ENCODE assay signal across 23 mouse cellular contexts in the genomic region with DNA sequence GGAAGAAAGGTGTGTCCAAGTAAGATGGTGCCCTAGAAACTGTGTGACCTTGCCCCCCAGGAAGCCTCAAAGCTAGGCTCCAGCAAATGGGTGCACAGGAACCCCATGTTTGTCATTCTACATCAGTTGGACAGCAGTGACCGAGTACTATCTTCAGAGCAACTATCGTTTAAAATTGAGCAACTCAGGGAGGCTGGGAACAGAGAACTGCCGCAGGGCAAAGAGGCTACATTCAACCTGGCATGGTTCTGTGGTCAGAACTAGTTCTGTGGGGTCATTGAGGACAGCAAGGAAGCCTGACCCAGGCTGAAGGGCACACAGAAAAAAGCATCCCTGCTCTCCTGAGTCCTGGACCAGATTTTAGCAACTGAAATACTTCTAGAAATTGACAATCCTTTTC.
"Had no signal": no experiment of that assay in that cellular context is flagged by ENCODE, and none has a peak within 500 bp of the region (broad histone marks: within the 10 kb centered on the region; RNA-seq: fewer than 3 reads in every experiment).

No protein-coding gene starts in this region.

- DNase-seq: liver, postnatal 0 days; lung, adult 2 months; lung, postnatal 14 days; lung, postnatal 36 days; midbrain, embryonic 14.5 days; retina, postnatal 1 day; right cerebral cortex, adult 18-20 months; right cerebral cortex, postnatal 25 days; right cerebral cortex, postnatal 4 days; spleen, adult 18-20 months; thymus, adult 18-20 months; thymus, postnatal 25 days; thymus, postnatal 4 days had no signal

- H3K4me2 ChIP-seq: liver, embryonic 15.5 days; lung, embryonic 15.5 days; midbrain, embryonic 12.5 days; neural tube, embryonic 13.5 days; neural tube, embryonic 15.5 days had no signal

- H3K4me1 ChIP-seq: lung, embryonic 15.5 days; neural tube, embryonic 13.5 days; neural tube, embryonic 15.5 days had no signal

- H3K27ac ChIP-seq: liver, embryonic 15.5 days; lung, embryonic 15.5 days; macrophage; midbrain, embryonic 10.5 days; midbrain, embryonic 12.5 days; neural tube, embryonic 13.5 days; neural tube, embryonic 15.5 days had no signal

- H3K4me3 ChIP-seq: liver, embryonic 15.5 days; lung, embryonic 15.5 days; midbrain, embryonic 10.5 days; midbrain, embryonic 12.5 days; myocyte; neural tube, embryonic 13.5 days; neural tube, embryonic 15.5 days had no signal

- H3K36me3 ChIP-seq: liver, embryonic 15.5 days; neural tube, embryonic 15.5 days had no signal

- H3K9ac ChIP-seq: liver, embryonic 15.5 days; liver, postnatal 0 days; lung, embryonic 15.5 days; midbrain, embryonic 12.5 days; neural tube, embryonic 13.5 days; neural tube, embryonic 15.5 days had no signal

- H3K9me3 ChIP-seq: liver, embryonic 15.5 days; lung, embryonic 15.5 days; midbrain, embryonic 10.5 days; midbrain, embryonic 12.5 days; neural tube, embryonic 13.5 days; neural tube, embryonic 15.5 days had no signal

- ATAC-seq: liver, postnatal 0 days; lung, postnatal 0 days; midbrain, embryonic 16.5 days had no signal

- H3K27me3 ChIP-seq: liver, embryonic 15.5 days; lung, embryonic 15.5 days; midbrain, embryonic 12.5 days; neural tube, embryonic 13.5 days; neural tube, embryonic 15.5 days had no signal
